Mouse (Mus musculus) embryonic fibroblast, embryonic 13.5 days (primary cell): ENCODE data around the gene Itpr2.

Experiments
- CTCF ChIP-seq: IDR thresholded peaks from 2 replicates; pipeline ENCODE4 v1.5.1; 2011; ENCODE audit warnings: mild to moderate bottlenecking, control low read depth, low read length, moderate library complexity, borderline replicate concordance; ENCODE audit not compliant: insufficient read depth
- POLR2A ChIP-seq: IDR thresholded peaks from 2 replicates; pipeline ENCODE4 v1.6.1; 2011; ENCODE audit warnings: low read depth, mild to moderate bottlenecking, control low read depth, low read length, moderate library complexity

DNA sequence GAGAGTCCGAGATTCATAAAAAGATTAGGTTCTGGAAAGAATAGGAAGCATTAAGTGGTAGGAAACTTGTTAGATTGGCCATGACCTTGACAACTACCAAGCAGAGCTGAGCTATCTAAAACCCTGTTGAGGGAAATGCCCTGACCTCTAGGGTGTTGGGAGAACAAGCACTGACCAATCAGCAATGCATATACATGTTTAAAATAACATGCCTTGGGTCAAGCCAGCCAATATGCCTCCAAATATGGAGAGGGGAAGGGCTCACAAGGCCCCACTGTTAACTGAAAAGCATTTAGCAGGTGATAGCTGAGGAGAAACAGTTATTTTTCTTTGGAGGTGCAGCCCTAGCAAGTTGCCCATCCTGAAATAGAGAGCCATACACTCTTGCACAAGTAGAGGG, 25.2 kb downstream of the Itpr2 start:
- no peak for TF ChIP-seq POLR2A
- no peak for TF ChIP-seq CTCF
